Mouse (Mus musculus) hindbrain, embryonic 13.5 days (tissue): ENCODE results near the gene Vmn2r10. TPM values are rescaled to one million over a fixed set of nuclear protein-coding genes. Genes with fewer than 3 reads are reported as not detected.
"Not testable (repeated sequence)": the region's sequence is repeated elsewhere in the genome, so short reads cannot be mapped to it uniquely, and the experiment has no call there.

Experiments used
- ATAC-seq: fragments of 200-750 bp; cut with Nextera tagmentation; 2 replicates; pipeline ENCODE4 v1.8.0; 2017; ENCODE audit warnings: moderate TSS enrichment; ENCODE audit not compliant: low FRiP score
- H3K27ac ChIP-seq: fragments of 300-500 bp; sonication (generic); 2 replicates; pipeline ENCODE4 v1.5.1; 2015; ENCODE audit warnings: inconsistent platforms, mild to moderate bottlenecking, moderate library complexity
- H3K27me3 ChIP-seq: fragments of 300-500 bp; sonication (generic); 2 replicates; pipeline ENCODE4 v1.6.1; 2015; ENCODE audit warnings: mild to moderate bottlenecking, inconsistent platforms
- H3K36me3 ChIP-seq: fragments of 300-500 bp; sonication (generic); 2 replicates; pipeline ENCODE4 v1.6.1; 2015; ENCODE audit warnings: mild to moderate bottlenecking, inconsistent platforms
- H3K4me1 ChIP-seq: fragments of 300-500 bp; sonication (generic); replicated peaks from 2 replicates; pipeline ENCODE4 v1.6.1; 2015; ENCODE audit warnings: inconsistent platforms
- H3K4me2 ChIP-seq: fragments of 300-500 bp; sonication (generic); 2 replicates; pipeline ENCODE4 v1.6.1; 2015; ENCODE audit warnings: inconsistent platforms, mild to moderate bottlenecking, moderate library complexity
- H3K4me3 ChIP-seq: fragments of 300-500 bp; sonication (generic); 2 replicates; pipeline ENCODE4 v1.5.1; 2015; ENCODE audit warnings: mild to moderate bottlenecking, inconsistent platforms
- H3K9ac ChIP-seq: fragments of 300-500 bp; sonication (generic); 2 replicates; pipeline ENCODE4 v1.6.1; 2015; ENCODE audit warnings: mild to moderate bottlenecking, inconsistent platforms
- H3K9me3 ChIP-seq: fragments of 300-500 bp; sonication (generic); 2 replicates; pipeline ENCODE4 v1.6.1; 2016; ENCODE audit warnings: inconsistent platforms
- WGBS: fragments of 180-500 bp; shearing (Covaris S2); methylation state at CpG from one replicate; pipeline ENCODE4 v1.1.7; 2015; 5-methylcytosine and 5-hydroxymethylcytosine counted together
- polyA plus RNA-seq: library from polyadenylated mRNA; unstranded; fragments of >200 nt; fragmentation: Nextera tagmentation; extraction: Ambion mirVana; gene quantifications from 2 replicates; pipeline ENCODE4 v1.2.1, GENCODE M21; 2015

Vmn2r10 gene
- polyA plus RNA-seq: not detected in 2 replicates

DNA sequence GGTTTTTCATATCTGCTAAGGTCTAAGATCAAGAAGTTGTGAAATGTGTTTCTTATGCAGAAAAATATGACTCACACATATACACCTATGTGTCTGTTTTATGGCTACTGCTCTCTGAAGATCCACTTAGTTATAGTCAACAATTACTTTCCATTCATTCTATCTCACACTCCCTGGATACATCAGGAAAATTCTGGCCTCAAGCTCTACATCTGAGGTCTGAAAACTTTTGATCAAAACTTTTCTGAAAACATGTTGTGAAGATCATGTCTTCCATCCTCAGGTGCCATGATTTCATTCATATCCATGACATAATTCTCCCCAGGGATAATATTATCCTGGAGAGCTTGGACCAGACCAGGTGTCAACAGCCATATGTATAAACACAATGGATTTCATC lies at the start of gene Vmn2r10:
Gene Vmn2r10 (minus strand): TSS at position 101 of the 400 bp plus-strand sequence.
- not testable (repeated sequence) for H3K9me3 ChIP-seq, H3K4me1 ChIP-seq, H3K4me3 ChIP-seq, H3K27me3 ChIP-seq, H3K4me2 ChIP-seq, ATAC-seq, H3K9ac ChIP-seq, H3K27ac ChIP-seq, H3K36me3 ChIP-seq

GRCm38 (mm10) chr5:109055286-109055685 lies 49.0 kb upstream of the Vmn2r10 start:
- no peak for ATAC-seq
- Histone ChIP-seq H3K27ac (no peak overlapping the region), H3K36me3 (no peaks in the 10 kb centered on the region)

GRCm38 (mm10) chr5:109032591-109032990 lies 26.3 kb upstream of the Vmn2r10 start:
- H3K4me3 ChIP-seq: no peak overlapping the region
- H3K36me3 ChIP-seq: no peaks in the 10 kb centered on the region
- no peaks in the 10 kb centered on the region for H3K27me3 ChIP-seq
- no peak for ATAC-seq
- no peaks in the 10 kb centered on the region for H3K4me1 ChIP-seq
- peaks cover 4% of the 10 kb centered on the region; the same call in 1 of the 2 replicates for H3K9me3 ChIP-seq
- H3K4me2 ChIP-seq: no peak overlapping the region
- H3K9ac ChIP-seq: no peak overlapping the region
- no peak overlapping the region for H3K27ac ChIP-seq

More at GRCm38 (mm10) chr5:109055286-109055685, 49.0 kb upstream of the Vmn2r10 start:
- Histone ChIP-seq H3K9ac (no peak overlapping the region), H3K4me3 (no peak overlapping the region), H3K4me1 (no peaks in the 10 kb centered on the region), H3K27me3 (no peaks in the 10 kb centered on the region), H3K9me3 (peaks cover 17% of the 10 kb centered on the region), H3K4me2 (no peak overlapping the region)
- 68% methylated on average over 1 of the region's 1 CpGs for WGBS

- WGBS: 77% methylated on average over 3 of the region's 3 CpGs
- Histone ChIP-seq H3K4me1 (no peaks in the 10 kb centered on the region), H3K9me3 (peaks cover 42% of the 10 kb centered on the region), H3K4me3 (no peak overlapping the region), H3K4me2 (no peak overlapping the region), H3K27ac (no peak overlapping the region), H3K9ac (no peak overlapping the region), H3K36me3 (no peaks in the 10 kb centered on the region), H3K27me3 (no peaks in the 10 kb centered on the region)
- no peak for ATAC-seq
Measured at GRCm38 (mm10) chr5:108988924-108989323, 17.4 kb downstream of the Vmn2r10 start.

Other genes with a start within 250 kb of the Vmn2r10 start
- gene Rnf212, start 231.5 kb downstream of the Vmn2r10 start, polyA plus RNA-seq: not detected in 2 replicates
- not detected in 2 replicates for gene Tmed11, start 211.2 kb downstream of the Vmn2r10 start, polyA plus RNA-seq
- not detected in 2 replicates for gene Vmn2r8, start 197.7 kb downstream of the Vmn2r10 start, polyA plus RNA-seq
- not detected in 2 replicates for gene Vmn2r9, start 153.9 kb downstream of the Vmn2r10 start, polyA plus RNA-seq
- not detected in 2 replicates for gene Vmn2r11, start 53.0 kb upstream of the Vmn2r10 start, polyA plus RNA-seq
- gene Vmn2r12, start 91.4 kb upstream of the Vmn2r10 start, polyA plus RNA-seq: not detected in 2 replicates
- gene Vmn2r13, start 185.7 kb upstream of the Vmn2r10 start, polyA plus RNA-seq: not detected in 2 replicates
- gene Vmn2r14, start 218.2 kb upstream of the Vmn2r10 start, polyA plus RNA-seq: not detected in 2 replicates